Mouse (Mus musculus) lung, postnatal 25 days (tissue): ENCODE data around the gene Ggt5.

Source experiments
- DNase-seq: peaks from one replicate; pipeline ENCODE4 v3.0.0; 2022; ENCODE audit warnings: low spot score

Gene Ggt5

GRCm38 (mm10) chr10:75654053-75654452 is 64.9 kb downstream of the Ggt5 start:
- DNase-seq = no peak

- DNase-seq = no peak
Observed at GRCm38 (mm10) chr10:75657165-75657564, 68.0 kb downstream of the Ggt5 start.

GRCm38 (mm10) chr10:75657772-75658171 is 68.6 kb downstream of the Ggt5 start:
- DNase-seq = no peak

GRCm38 (mm10) chr10:75661381-75661780 is 72.2 kb downstream of the Ggt5 start:
- DNase-seq = no peak

- DNase-seq = no peak
Observed at GRCm38 (mm10) chr10:75661876-75662275, 72.7 kb downstream of the Ggt5 start.

GRCm38 (mm10) chr10:75662575-75662974 is 73.4 kb downstream of the Ggt5 start:
- DNase-seq = no peak

- DNase-seq = no peak
Observed at GRCm38 (mm10) chr10:75664673-75665270, 75.6 kb downstream of the Ggt5 start.

- DNase-seq = no peak
Observed at GRCm38 (mm10) chr10:75666451-75667030, 77.4 kb downstream of the Ggt5 start.
